Mouse (Mus musculus): ENCODE measurements around the gene Mdc1. TPM values are rescaled to one million over a fixed set of nuclear protein-coding genes. Genes with fewer than 3 reads are reported as not detected.

Gene Mdc1
- polyA plus RNA-seq, 1 experiment from 2014 or later = 2.8 TPM

DNA sequence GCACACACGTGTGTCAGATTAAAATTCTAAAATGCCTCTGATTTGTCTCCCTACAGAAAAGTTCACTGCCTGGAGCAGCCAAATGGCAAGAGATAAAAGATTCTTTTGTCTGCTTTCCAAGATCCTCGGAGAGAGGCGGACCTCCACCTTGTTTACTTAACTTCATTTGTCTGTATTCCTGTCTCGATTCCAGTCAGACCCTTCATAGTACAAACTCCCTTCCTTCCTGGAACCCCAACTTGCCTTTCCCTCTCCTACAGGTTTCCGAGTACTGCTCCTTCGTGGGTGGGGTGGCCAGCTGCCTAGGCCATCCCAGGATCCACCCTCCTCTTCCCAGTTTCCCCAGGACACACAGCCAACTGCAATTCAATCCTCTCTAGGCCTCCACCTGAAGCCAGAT is 38.3 kb upstream of the Mdc1 start:
- H3K9me3 ChIP-seq (ENCODE audit: low read length) = no peaks in the 10 kb centered on the region
- H3K4me2 ChIP-seq (replicated peaks; ENCODE audit: low read depth, low read length) = no peak overlapping the region
- H3K36me3 ChIP-seq (ENCODE audit: insufficient read depth, low read length) = no peaks in the 10 kb centered on the region
- peaks cover 3% of the 10 kb centered on the region; the same call in 1 of the 2 replicates for H3K4me1 ChIP-seq (ENCODE audit: insufficient read depth, low read depth, low read length)
- ATAC-seq (peak; percentile 49), DNase-seq (ENCODE audit: low spot score) (peak; percentile 54)
- H3K4me3 ChIP-seq (ENCODE audit: low read depth, low read length) = no peak overlapping the region
- TF ChIP-seq CTCF (IDR thresholded peaks at IDR 0.05) = no peak
- TF ChIP-seq EP300 (IDR thresholded peaks at IDR 0.05) = peak; percentile 89
- no peaks in the 10 kb centered on the region for H3K27me3 ChIP-seq (replicated peaks; ENCODE audit: insufficient read depth, low read length)
- peak overlapping the region; percentile 59; the same call in 1 of the 2 replicates for H3K27ac ChIP-seq (ENCODE audit: low read length)
- 27% methylated on average over 6 of the region's 6 CpGs for WGBS
- no peak overlapping the region for H3K9ac ChIP-seq (replicated peaks; ENCODE audit: low read depth)

DNA sequence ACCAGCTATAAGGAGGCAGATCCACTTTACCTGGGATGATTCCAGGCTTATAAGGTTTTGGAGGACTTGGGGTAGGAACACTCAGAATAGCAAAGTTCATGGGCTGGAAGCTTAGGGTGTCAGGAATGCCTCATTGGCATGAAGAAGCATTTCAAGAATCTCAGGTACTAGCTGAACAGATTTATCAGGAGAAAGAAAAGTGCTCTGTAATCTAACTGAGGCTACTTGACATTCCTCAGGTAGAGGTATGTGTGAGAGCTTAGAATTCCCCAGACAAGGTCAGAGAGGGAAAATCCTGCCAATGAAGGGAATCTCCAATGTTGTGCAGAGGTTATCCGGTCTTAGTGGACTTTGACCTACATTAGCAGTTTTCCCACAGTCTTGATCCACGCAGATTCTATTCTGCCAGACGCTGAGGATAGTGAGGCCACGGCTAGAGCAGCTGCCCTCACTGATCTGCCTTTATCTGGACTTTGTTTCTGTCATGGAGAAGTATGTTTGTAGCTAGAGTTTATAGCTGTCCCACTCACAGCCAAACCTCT is 37.4 kb upstream of the Mdc1 start:
- no peak overlapping the region for H3K9ac ChIP-seq (replicated peaks; ENCODE audit: low read depth)
- no peaks in the 10 kb centered on the region for H3K36me3 ChIP-seq (ENCODE audit: insufficient read depth, low read length)
- no peak overlapping the region for H3K4me3 ChIP-seq (ENCODE audit: low read depth, low read length)
- no peaks in the 10 kb centered on the region for H3K9me3 ChIP-seq (ENCODE audit: low read length)
- WGBS = 58% methylated on average over 4 of the region's 4 CpGs
- peak overlapping the region; percentile 68 for H3K27ac ChIP-seq (ENCODE audit: low read length)
- peak; percentile 80 for DNase-seq (ENCODE audit: low spot score)
- TF ChIP-seq CTCF (IDR thresholded peaks at IDR 0.05) (no peak), EP300 (IDR thresholded peaks at IDR 0.05) (peak; percentile 99)
- peak; percentile 75 for ATAC-seq
- peaks cover 6% of the 10 kb centered on the region; the same call in 1 of the 2 replicates for H3K4me1 ChIP-seq (ENCODE audit: insufficient read depth, low read depth, low read length)
- H3K4me2 ChIP-seq (replicated peaks; ENCODE audit: low read depth, low read length) = no peak overlapping the region
- H3K27me3 ChIP-seq (replicated peaks; ENCODE audit: insufficient read depth, low read length) = no peaks in the 10 kb centered on the region

DNA sequence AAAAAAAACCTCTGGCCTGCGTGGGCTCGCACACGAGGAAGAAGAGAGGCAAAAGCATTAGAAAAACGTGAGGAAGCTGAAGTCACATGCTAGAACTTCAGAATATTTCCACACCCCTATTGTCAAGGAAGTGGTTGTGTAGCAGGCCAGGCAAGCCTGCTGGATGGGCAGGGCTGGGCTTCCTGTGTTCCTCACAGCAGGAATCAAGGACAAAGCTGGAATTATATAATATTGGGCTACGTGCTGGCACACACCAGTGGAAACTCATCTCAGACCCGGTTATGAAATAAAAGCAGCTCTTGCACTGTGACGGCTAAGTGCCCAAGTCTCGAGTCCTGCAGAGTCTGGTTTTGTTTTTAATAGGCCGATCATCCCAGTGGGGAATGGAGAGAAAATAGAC is 33.2 kb upstream of the Mdc1 start:
- no peak overlapping the region for H3K9ac ChIP-seq (replicated peaks; ENCODE audit: low read depth)
- no peak overlapping the region for H3K4me2 ChIP-seq (replicated peaks; ENCODE audit: low read depth, low read length)
- WGBS = 21% methylated on average over 9 of the region's 9 CpGs
- H3K9me3 ChIP-seq (ENCODE audit: low read length) = no peaks in the 10 kb centered on the region
- ATAC-seq (peak; percentile 73), DNase-seq (ENCODE audit: low spot score) (peak; percentile 91)
- H3K4me1 ChIP-seq (ENCODE audit: insufficient read depth, low read depth, low read length) = peaks cover 24% of the 10 kb centered on the region
- no peaks in the 10 kb centered on the region for H3K36me3 ChIP-seq (ENCODE audit: insufficient read depth, low read length)
- TF ChIP-seq EP300 (IDR thresholded peaks at IDR 0.05) (peak; percentile 94), CTCF (IDR thresholded peaks at IDR 0.05) (no peak)
- no peak overlapping the region for H3K4me3 ChIP-seq (ENCODE audit: low read depth, low read length)
- no peaks in the 10 kb centered on the region for H3K27me3 ChIP-seq (replicated peaks; ENCODE audit: insufficient read depth, low read length)
- peak overlapping the region; percentile 78 for H3K27ac ChIP-seq (ENCODE audit: low read length)

DNA sequence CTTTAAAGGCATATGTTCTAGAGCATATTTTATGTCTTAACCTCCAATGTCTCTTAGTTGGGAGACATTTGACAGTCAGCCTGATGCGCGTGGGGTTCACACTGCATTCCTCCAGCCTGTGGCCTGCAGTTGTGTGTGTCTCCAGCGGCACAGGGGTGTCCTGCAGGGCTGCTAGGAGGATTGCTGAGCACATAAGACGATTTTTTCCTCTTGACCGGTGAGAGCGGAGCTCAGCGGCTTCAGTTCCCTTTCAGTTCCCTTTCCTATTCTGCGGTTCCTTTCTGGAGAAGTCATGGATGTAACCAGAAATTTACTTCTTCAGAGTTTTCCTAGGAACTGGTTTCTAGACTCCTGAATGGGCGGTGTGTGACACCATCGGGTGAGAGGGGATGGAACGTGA is 31.9 kb upstream of the Mdc1 start:
- DNase-seq (ENCODE audit: low spot score) (no peak), ATAC-seq (no peak)
- 86% methylated on average over 11 of the region's 11 CpGs for WGBS
- Histone ChIP-seq H3K36me3 (ENCODE audit: insufficient read depth, low read length) (no peaks in the 10 kb centered on the region), H3K27ac (ENCODE audit: low read length) (no peak overlapping the region), H3K4me1 (ENCODE audit: insufficient read depth, low read depth, low read length) (peaks cover 30% of the 10 kb centered on the region), H3K4me3 (ENCODE audit: low read depth, low read length) (no peak overlapping the region), H3K9me3 (ENCODE audit: low read length) (no peaks in the 10 kb centered on the region), H3K27me3 (replicated peaks; ENCODE audit: insufficient read depth, low read length) (no peaks in the 10 kb centered on the region), H3K9ac (replicated peaks; ENCODE audit: low read depth) (no peak overlapping the region), H3K4me2 (replicated peaks; ENCODE audit: low read depth, low read length) (no peak overlapping the region)
- TF ChIP-seq EP300 (IDR thresholded peaks at IDR 0.05) (no peak), CTCF (IDR thresholded peaks at IDR 0.05) (no peak)

DNA sequence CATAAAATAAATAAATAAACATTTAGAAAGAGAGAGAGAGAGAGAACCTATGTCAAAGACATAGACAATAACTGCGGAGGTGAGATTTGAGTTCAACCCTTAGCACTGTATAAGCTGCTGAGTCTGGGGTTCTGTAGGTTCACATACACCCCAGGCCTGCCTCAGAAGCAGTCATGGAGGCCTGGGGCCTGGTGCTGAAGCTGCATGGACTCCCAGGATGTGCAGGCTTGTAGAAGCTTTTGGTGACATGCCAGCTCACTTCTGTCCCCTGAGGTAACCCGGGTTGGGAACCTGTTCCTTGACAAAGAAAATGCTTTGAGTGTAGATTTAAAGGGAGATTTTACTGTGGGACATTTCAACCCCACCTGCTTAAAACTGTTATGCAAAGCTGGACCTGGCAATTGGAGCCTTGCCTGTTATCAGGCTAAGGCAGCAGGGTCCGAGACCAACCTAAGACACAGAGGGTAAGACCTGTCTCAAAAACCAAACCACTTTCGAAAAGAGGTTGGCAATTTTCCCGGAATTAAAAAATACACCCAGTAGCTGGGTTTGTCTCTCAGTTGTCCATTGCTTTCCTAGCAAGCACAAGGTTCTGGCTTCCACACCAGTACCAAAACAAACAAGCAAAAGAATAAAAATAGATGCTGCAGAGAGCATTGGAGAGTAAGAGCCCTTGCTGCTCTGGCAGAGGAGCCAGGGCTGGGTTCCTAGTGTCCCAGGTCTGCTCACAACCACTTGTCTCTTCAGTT is 30.2 kb upstream of the Mdc1 start:
- H3K27ac ChIP-seq (ENCODE audit: low read length) = peak overlapping the region; percentile 49; the same call in 1 of the 2 replicates
- no peak overlapping the region for H3K4me2 ChIP-seq (replicated peaks; ENCODE audit: low read depth, low read length)
- 49% methylated on average over 5 of the region's 5 CpGs for WGBS
- H3K9ac ChIP-seq (replicated peaks; ENCODE audit: low read depth) = no peak overlapping the region
- H3K9me3 ChIP-seq (ENCODE audit: low read length) = no peaks in the 10 kb centered on the region
- DNase-seq (ENCODE audit: low spot score) (no peak), ATAC-seq (no peak)
- no peaks in the 10 kb centered on the region for H3K27me3 ChIP-seq (replicated peaks; ENCODE audit: insufficient read depth, low read length)
- no peak overlapping the region for H3K4me3 ChIP-seq (ENCODE audit: low read depth, low read length)
- TF ChIP-seq CTCF (IDR thresholded peaks at IDR 0.05) (no peak), EP300 (IDR thresholded peaks at IDR 0.05) (no peak)
- H3K36me3 ChIP-seq (ENCODE audit: insufficient read depth, low read length) = no peaks in the 10 kb centered on the region
- peaks cover 41% of the 10 kb centered on the region for H3K4me1 ChIP-seq (ENCODE audit: insufficient read depth, low read depth, low read length)

DNA sequence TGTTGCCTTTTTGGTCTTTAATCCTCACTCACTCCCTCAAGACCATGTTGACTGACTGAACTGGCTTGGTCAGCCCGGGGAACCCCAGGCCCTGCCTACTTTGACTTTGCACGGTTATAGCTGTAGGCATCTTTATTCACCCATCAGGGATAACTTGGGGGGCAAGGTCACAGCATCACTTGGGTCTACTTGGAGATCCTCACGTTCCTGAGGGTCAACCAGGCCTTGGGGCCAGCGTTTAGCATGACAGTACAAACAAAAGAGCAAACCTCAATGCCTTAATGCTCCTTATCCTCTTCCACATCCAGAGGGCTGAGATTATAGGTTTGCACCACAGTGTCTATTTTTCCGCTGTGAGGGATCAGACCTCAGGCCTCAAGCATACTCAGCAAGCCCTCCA is 29.0 kb upstream of the Mdc1 start:
- no peaks in the 10 kb centered on the region for H3K9me3 ChIP-seq (ENCODE audit: low read length)
- H3K4me1 ChIP-seq (ENCODE audit: insufficient read depth, low read depth, low read length) = peaks cover 43% of the 10 kb centered on the region
- peak overlapping the region; percentile 97 for H3K27ac ChIP-seq (ENCODE audit: low read length)
- H3K27me3 ChIP-seq (replicated peaks; ENCODE audit: insufficient read depth, low read length) = no peaks in the 10 kb centered on the region
- no peak overlapping the region for H3K9ac ChIP-seq (replicated peaks; ENCODE audit: low read depth)
- WGBS = 58% methylated on average over 5 of the region's 5 CpGs
- ATAC-seq (no peak), DNase-seq (ENCODE audit: low spot score) (no peak)
- 0 out of 2 replicates have a peak overlapping the region, but pooled peaks have one; percentile 11 for H3K4me2 ChIP-seq (replicated peaks; ENCODE audit: low read depth, low read length)
- H3K36me3 ChIP-seq (ENCODE audit: insufficient read depth, low read length) = no peaks in the 10 kb centered on the region
- TF ChIP-seq CTCF (IDR thresholded peaks at IDR 0.05) (no peak), EP300 (IDR thresholded peaks at IDR 0.05) (no peak)
- no peak overlapping the region for H3K4me3 ChIP-seq (ENCODE audit: low read depth, low read length)

Data from lung, postnatal 0 days (tissue).